Mouse (Mus musculus): ENCODE data around the gene Wnk1. TPM values are rescaled to one million over a fixed set of nuclear protein-coding genes. Genes with fewer than 3 reads are reported as not detected.

Wnk1 gene
- polyA plus RNA-seq, 1 experiment from 2014 or later: 72.7 TPM

DNA sequence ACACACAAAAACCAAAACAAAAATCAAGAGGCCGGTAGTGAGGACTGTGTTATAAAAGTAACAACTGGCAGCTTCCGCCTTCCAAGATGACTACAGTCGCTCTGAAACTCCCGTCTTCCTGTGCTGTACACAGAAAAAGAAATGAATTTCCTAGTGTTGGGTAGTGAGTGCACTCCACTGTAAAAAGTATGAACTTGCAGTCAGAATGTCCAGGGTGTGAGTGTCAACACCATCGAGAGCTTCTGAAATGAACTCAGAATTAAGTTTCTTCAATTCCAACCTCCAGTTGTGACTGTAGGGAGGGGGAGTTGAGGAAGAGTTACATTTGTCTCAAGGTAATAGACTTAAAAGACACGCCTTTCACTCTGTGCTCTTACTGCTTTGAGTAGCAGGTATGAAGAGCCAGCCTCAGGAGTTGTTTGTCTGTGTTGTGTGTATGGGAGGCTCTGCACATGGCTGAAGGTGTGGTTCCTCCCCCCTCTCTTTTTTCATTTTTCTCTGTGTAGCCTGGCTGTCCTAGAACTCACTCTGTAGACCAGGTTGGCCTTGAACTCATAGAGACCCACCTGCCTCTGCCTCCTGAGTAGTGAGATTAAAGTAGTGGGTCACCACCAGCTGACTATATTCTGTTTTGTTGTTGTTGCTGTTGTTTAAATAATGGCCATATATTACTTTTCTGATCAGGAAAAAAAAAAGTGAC is 43.9 kb upstream of the Wnk1 start:
- DNase-seq (ENCODE audit: low spot score) (no peak), ATAC-seq (no peak)
- no peak for TF ChIP-seq EP300 (IDR thresholded peaks at IDR 0.05)
- TF ChIP-seq CTCF (IDR thresholded peaks at IDR 0.05): no peak
- H3K9me3 ChIP-seq (ENCODE audit: low read length): no peaks in the 10 kb centered on the region
- no peak overlapping the region for H3K4me2 ChIP-seq (replicated peaks; ENCODE audit: low read depth, low read length)
- H3K4me1 ChIP-seq (ENCODE audit: insufficient read depth, low read depth, low read length): no peaks in the 10 kb centered on the region
- 78% methylated on average over 6 of the region's 6 CpGs for WGBS
- H3K4me3 ChIP-seq (ENCODE audit: low read depth, low read length): no peak overlapping the region
- H3K27me3 ChIP-seq (replicated peaks; ENCODE audit: insufficient read depth, low read length): no peaks in the 10 kb centered on the region
- no peak overlapping the region for H3K27ac ChIP-seq (ENCODE audit: low read length)
- no peak overlapping the region for H3K9ac ChIP-seq (replicated peaks; ENCODE audit: low read depth)
- no peaks in the 10 kb centered on the region for H3K36me3 ChIP-seq (ENCODE audit: insufficient read depth, low read length)

DNA sequence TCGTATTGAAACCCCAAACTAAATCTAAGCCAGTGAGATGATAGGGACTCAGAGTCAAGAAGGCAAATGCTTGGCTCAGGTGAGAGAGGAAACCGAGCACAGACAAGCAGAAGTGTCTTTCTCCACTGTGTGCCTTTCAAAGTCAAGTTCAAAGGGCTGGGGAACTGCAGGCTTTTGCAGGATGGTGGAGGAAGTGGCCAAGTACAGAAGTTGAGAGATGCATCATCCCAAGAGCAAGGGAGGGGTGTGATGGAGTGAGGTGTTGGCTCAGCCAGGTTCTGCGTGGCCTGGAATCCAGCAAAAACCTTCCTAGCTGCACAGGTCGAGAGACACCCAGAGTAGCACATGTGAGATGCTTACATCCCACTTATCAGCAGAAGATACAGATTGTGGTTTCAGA is 43.0 kb upstream of the Wnk1 start:
- no peaks in the 10 kb centered on the region for H3K4me1 ChIP-seq (ENCODE audit: insufficient read depth, low read depth, low read length)
- ATAC-seq (no peak), DNase-seq (ENCODE audit: low spot score) (no peak)
- no peaks in the 10 kb centered on the region for H3K36me3 ChIP-seq (ENCODE audit: insufficient read depth, low read length)
- H3K27ac ChIP-seq (ENCODE audit: low read length): no peak overlapping the region
- no peak overlapping the region for H3K4me3 ChIP-seq (ENCODE audit: low read depth, low read length)
- H3K4me2 ChIP-seq (replicated peaks; ENCODE audit: low read depth, low read length): no peak overlapping the region
- no peak for TF ChIP-seq EP300 (IDR thresholded peaks at IDR 0.05)
- no peaks in the 10 kb centered on the region for H3K27me3 ChIP-seq (replicated peaks; ENCODE audit: insufficient read depth, low read length)
- WGBS: 73% methylated on average over 4 of the region's 4 CpGs
- H3K9ac ChIP-seq (replicated peaks; ENCODE audit: low read depth): no peak overlapping the region
- no peaks in the 10 kb centered on the region for H3K9me3 ChIP-seq (ENCODE audit: low read length)

DNA sequence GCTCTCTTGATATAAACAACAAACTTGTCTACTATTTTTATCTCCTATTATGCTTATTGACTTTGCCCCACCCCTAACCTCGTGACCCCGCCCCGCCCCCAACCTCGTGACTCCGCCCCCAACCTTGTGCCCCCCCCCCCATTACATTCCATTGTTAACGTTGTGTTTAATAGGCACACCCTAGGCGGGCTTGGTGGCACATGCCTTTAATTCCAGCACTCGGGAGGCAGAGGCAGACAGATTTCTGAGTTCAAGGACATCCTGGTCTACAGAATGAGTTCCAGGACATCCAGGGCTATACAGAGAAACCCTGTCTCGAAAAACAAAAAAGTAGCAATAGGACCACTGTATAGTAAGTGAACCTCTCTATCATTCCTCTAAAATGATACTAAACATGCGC is 41.1 kb upstream of the Wnk1 start:
- WGBS: 78% methylated on average over 10 of the region's 10 CpGs
- no peak overlapping the region for H3K27ac ChIP-seq (ENCODE audit: low read length)
- DNase-seq (ENCODE audit: low spot score) (no peak), ATAC-seq (no peak)
- H3K4me1 ChIP-seq (ENCODE audit: insufficient read depth, low read depth, low read length): no peaks in the 10 kb centered on the region
- no peaks in the 10 kb centered on the region for H3K27me3 ChIP-seq (replicated peaks; ENCODE audit: insufficient read depth, low read length)
- no peak overlapping the region for H3K9ac ChIP-seq (replicated peaks; ENCODE audit: low read depth)
- H3K36me3 ChIP-seq (ENCODE audit: insufficient read depth, low read length): no peaks in the 10 kb centered on the region
- H3K4me3 ChIP-seq (ENCODE audit: low read depth, low read length): no peak overlapping the region
- TF ChIP-seq CTCF (IDR thresholded peaks at IDR 0.05): no peak
- no peak for TF ChIP-seq EP300 (IDR thresholded peaks at IDR 0.05)
- no peak overlapping the region for H3K4me2 ChIP-seq (replicated peaks; ENCODE audit: low read depth, low read length)
- no peaks in the 10 kb centered on the region for H3K9me3 ChIP-seq (ENCODE audit: low read length)

DNA sequence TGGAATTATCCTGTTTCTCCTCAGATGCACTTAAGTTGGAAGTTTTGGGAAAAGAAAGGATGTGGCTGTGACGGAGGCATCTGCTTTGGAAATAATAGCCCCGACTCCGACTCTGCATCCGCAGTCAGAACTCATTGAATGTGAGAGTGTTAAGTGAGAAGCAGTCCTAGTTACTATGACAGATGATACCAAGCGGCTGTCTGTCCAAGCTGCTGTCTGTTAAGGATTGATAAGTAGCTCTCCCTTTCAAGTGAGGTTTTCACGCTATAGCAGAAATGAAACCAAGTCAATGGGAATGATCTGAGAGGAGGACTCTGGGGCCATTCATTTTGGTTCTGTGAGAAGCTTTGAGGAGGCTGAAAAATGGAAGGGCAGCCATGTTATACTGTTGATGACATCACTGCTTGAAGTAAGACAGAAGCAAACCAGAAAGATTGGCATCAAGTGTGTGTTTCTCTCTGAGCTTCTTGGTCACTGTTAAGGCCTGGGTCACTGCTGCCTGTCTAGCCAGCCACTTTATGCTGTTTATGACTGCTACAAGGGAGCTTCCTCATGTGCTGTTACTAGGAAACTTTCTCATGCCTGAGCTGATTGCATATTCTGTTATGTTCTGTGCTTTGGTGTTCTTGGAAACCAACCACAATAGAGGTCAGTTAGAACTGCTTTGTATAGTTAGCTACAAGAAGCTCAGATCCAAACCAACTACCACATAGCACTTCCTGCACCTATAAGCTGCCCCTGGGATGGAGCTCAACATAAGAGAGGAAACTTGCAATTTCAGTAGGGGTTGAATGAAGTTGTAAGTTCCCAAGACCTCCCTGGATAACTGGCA is 38.4 kb upstream of the Wnk1 start:
- Histone ChIP-seq H3K9me3 (ENCODE audit: low read length) (no peaks in the 10 kb centered on the region), H3K4me1 (ENCODE audit: insufficient read depth, low read depth, low read length) (no peaks in the 10 kb centered on the region), H3K4me2 (replicated peaks; ENCODE audit: low read depth, low read length) (no peak overlapping the region), H3K9ac (replicated peaks; ENCODE audit: low read depth) (no peak overlapping the region), H3K36me3 (ENCODE audit: insufficient read depth, low read length) (no peaks in the 10 kb centered on the region), H3K27ac (ENCODE audit: low read length) (no peak overlapping the region), H3K4me3 (ENCODE audit: low read depth, low read length) (no peak overlapping the region), H3K27me3 (replicated peaks; ENCODE audit: insufficient read depth, low read length) (no peaks in the 10 kb centered on the region)
- no peak for DNase-seq (ENCODE audit: low spot score)
- WGBS: 68% methylated on average over 6 of the region's 6 CpGs
- TF ChIP-seq EP300 (IDR thresholded peaks at IDR 0.05) (no peak), CTCF (IDR thresholded peaks at IDR 0.05) (no peak)
- no peak for ATAC-seq

DNA sequence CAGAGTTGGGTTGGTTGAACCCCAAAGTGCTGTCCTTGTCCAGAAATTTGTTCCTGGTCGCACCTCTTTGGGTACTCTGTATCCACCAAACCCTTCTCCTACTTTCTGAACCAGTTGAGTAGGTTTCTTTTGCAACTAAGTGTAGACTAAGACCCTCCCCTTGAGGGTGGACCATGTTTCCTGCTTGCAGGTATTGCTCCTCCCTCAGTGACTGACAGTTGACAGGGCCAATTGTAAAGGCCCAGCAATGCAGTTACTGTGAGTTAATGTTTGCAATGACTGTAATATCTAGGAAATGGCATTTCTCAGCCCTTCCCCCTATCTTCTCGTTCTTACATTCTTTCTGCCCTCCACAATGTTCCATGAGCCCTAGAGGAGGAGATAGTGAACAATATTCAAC is 34.2 kb upstream of the Wnk1 start:
- H3K9ac ChIP-seq (replicated peaks; ENCODE audit: low read depth): no peak overlapping the region
- TF ChIP-seq EP300 (IDR thresholded peaks at IDR 0.05) (no peak), CTCF (IDR thresholded peaks at IDR 0.05) (no peak)
- ATAC-seq (peak; percentile 69), DNase-seq (ENCODE audit: low spot score) (peak; percentile 38)
- no peak overlapping the region for H3K4me3 ChIP-seq (ENCODE audit: low read depth, low read length)
- WGBS: 56% methylated on average over 2 of the region's 2 CpGs
- H3K9me3 ChIP-seq (ENCODE audit: low read length): no peaks in the 10 kb centered on the region
- no peak overlapping the region for H3K4me2 ChIP-seq (replicated peaks; ENCODE audit: low read depth, low read length)
- H3K27ac ChIP-seq (ENCODE audit: low read length): no peak overlapping the region
- H3K27me3 ChIP-seq (replicated peaks; ENCODE audit: insufficient read depth, low read length): no peaks in the 10 kb centered on the region
- no peaks in the 10 kb centered on the region for H3K36me3 ChIP-seq (ENCODE audit: insufficient read depth, low read length)
- no peaks in the 10 kb centered on the region for H3K4me1 ChIP-seq (ENCODE audit: insufficient read depth, low read depth, low read length)

DNA sequence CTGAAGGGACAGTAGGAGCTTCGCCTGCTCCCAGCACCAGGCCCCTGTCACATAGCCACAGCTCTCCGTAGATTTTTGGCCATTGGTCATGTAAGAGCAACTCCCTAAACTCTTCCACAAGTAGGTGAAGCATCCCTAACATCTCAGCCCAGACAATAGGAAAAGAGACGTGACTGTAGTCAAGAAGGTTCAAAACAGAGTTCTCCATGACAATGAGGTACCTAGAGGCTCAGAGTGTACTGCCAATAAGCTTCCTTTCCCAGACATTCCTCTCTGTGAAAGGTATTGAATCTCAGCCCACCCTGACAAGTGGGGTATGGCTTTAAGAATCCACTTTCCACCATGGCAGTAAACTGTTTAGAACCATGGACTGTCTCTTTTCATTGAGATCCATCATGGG is 31.1 kb upstream of the Wnk1 start:
- TF ChIP-seq CTCF (IDR thresholded peaks at IDR 0.05) (no peak), EP300 (IDR thresholded peaks at IDR 0.05) (no peak)
- no peak for ATAC-seq
- Histone ChIP-seq H3K27me3 (replicated peaks; ENCODE audit: insufficient read depth, low read length) (no peaks in the 10 kb centered on the region), H3K9ac (replicated peaks; ENCODE audit: low read depth) (no peak overlapping the region), H3K4me2 (replicated peaks; ENCODE audit: low read depth, low read length) (no peak overlapping the region), H3K4me3 (ENCODE audit: low read depth, low read length) (no peak overlapping the region), H3K9me3 (ENCODE audit: low read length) (no peaks in the 10 kb centered on the region), H3K27ac (ENCODE audit: low read length) (no peak overlapping the region), H3K36me3 (ENCODE audit: insufficient read depth, low read length) (no peaks in the 10 kb centered on the region), H3K4me1 (ENCODE audit: insufficient read depth, low read depth, low read length) (no peaks in the 10 kb centered on the region)
- no peak for DNase-seq (ENCODE audit: low spot score)
- WGBS: 78% methylated on average over 3 of the region's 3 CpGs
